Mouse (Mus musculus) kidney, postnatal 25 days (tissue): ENCODE measurements at regions not wholly inside any gene's neighbourhood (a gene's known extent, or its start where the extent isn't known, plus 50 kb on each side); places are given as distances from the start of the nearest gene placed in this dataset.
A peak's percentile ranks its signal among the peaks of the same experiment; 100 is the strongest.

Experiments
- DNase-seq, 2 experiments: peaks; one replicate each; pipeline ENCODE4 v3.0.0; 2021; ENCODE audit warnings: mixed read lengths in 2 of 2

GRCm38 (mm10) chrX:99286876-99287275 lies 150.9 kb downstream of the Efnb1 start:
- no peak for DNase-seq

- peak; percentile 56 to 70 for DNase-seq
These were observed 149.7 kb downstream of the Efnb1 start for GRCm38 (mm10) chrX:99285611-99286010.

- DNase-seq: no peak
These were observed 145.1 kb downstream of the Efnb1 start for GRCm38 (mm10) chrX:99280991-99281390.

GRCm38 (mm10) chrX:99280543-99280942 lies 144.6 kb downstream of the Efnb1 start:
- DNase-seq: no peak

DNA sequence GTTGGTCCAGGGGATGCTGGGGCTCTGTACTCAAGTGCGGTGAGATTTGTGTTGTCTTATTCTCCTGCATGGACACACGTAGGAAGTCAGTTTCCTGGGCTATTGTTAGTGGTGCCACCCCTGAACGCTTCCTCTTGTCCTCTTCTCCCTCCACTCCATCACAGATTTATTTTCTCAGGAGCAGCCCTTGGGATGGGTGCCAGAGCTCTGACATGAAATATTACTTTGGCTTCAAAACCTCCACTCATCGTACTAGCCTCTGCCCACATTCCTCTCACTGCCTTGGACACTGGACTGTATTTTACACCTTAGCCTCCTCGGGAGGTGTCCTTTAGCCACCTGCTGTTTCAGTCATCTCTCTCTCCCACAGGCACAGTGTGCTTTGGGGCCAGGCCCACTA lies 139.6 kb downstream of the Efnb1 start:
- DNase-seq: peak; percentile 22 to 52

GRCm38 (mm10) chrX:99271908-99272307 lies 136.0 kb downstream of the Efnb1 start:
- DNase-seq: no peak

GRCm38 (mm10) chrX:99249038-99249607 lies 113.2 kb downstream of the Efnb1 start:
- no peak for DNase-seq

- no peak for DNase-seq
These were observed 112.3 kb downstream of the Efnb1 start for GRCm38 (mm10) chrX:99248181-99248580.

GRCm38 (mm10) chrX:99246704-99247103 lies 110.8 kb downstream of the Efnb1 start:
- DNase-seq: no peak

GRCm38 (mm10) chrX:99246051-99246450 lies 110.1 kb downstream of the Efnb1 start:
- no peak for DNase-seq

DNA sequence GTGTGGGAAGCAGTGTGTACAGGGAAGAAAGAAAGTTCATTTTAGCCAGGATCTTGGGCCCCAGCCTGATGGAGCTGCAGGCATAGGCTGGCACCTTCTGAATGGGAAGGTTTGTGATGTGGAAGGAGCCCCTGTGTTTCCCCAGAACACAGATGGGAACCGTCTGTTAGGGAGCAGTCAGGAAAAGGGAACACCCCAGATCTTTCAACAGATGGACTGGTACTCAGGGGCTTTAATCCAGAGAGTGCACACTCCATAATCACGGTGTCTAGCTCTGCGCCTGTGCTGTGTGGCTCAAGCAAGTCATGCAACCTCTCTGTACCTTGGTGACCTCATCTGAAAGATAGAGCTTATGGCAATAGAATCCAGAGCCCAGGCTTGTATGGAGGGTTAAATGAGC lies 109.6 kb downstream of the Efnb1 start:
- no peak for DNase-seq

- no peak for DNase-seq
These were observed 107.3 kb downstream of the Efnb1 start for GRCm38 (mm10) chrX:99243251-99243650.

DNA sequence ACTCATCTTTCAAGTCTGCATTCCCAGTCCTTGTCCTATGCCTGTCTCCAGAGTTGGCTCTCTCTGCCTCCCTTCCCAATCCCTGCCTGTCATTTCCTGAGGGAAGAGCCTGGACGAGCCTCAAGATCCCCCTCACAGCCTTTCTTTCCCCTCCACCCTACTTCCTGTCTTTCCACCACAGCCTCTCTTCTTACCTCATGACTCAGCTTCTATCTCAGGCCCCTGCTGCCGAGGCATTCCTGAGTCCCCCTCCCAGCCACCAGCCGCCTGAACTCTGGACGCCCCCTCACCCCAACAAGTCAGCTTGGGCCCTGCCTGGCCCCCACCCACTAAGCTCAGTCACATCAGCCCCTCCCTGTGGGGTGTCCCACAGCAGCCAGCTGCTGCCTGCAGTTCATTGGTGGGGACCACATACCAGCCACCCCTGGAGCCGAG lies 105.8 kb downstream of the Efnb1 start:
- peak in 1 of 2 experiments; percentile 9 for DNase-seq

DNA sequence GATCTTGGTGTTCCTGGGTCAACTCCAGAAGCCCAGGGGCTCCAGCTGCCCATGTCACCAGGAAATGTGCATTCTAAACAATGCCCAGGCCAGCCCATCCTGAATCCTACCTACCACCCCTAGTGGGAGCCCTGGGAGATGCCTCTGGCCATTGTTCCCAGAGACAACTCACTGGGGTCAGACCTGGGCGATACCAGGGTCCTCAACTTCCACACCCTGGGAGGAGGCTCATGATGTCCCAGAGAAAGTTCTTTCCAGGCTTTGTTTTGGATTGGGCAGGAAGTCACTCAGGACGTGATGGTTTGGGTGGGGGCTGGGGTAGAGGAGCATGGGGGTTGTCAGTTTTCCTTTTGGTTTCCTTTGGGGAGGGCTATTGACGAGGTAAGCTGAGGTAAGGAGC lies 97.1 kb downstream of the Efnb1 start:
- DNase-seq: peak; percentile 21 to 70

- DNase-seq: no peak
These were observed 96.4 kb downstream of the Efnb1 start for GRCm38 (mm10) chrX:99232331-99232730.

DNA sequence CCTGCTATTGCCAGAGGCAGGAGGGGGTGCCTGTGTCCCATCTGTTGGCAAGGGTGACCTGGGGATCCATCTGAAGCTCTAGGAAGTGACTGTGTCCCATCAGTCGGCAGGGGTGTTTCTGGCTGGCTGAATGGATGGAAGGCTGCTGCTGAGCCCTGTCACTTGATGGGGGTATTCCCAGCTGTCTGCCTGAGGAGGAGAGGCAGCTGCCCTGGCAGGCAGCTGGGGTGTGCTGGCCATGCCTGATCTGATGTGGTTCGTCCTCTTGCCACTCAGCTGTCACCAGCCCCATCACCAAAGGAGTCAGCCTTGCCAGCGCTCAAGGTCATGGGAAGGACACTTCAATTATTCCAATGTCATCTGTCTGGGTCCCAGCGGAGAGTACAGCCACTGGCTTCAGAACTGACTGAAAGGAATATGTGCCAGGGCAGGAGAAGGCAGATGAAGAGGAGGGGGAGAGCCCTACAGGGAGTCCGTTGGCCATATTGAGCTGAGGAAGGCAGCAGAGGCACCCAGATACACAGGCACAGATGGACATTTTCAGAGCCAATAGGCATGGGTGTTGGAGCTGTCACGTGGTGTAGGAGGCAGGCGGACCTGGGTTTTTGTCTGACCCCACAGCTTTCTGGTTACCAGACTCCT lies 89.3 kb downstream of the Efnb1 start:
- DNase-seq: no peak

GRCm38 (mm10) chrX:99222017-99222416 lies 86.1 kb downstream of the Efnb1 start:
- DNase-seq: no peak

DNA sequence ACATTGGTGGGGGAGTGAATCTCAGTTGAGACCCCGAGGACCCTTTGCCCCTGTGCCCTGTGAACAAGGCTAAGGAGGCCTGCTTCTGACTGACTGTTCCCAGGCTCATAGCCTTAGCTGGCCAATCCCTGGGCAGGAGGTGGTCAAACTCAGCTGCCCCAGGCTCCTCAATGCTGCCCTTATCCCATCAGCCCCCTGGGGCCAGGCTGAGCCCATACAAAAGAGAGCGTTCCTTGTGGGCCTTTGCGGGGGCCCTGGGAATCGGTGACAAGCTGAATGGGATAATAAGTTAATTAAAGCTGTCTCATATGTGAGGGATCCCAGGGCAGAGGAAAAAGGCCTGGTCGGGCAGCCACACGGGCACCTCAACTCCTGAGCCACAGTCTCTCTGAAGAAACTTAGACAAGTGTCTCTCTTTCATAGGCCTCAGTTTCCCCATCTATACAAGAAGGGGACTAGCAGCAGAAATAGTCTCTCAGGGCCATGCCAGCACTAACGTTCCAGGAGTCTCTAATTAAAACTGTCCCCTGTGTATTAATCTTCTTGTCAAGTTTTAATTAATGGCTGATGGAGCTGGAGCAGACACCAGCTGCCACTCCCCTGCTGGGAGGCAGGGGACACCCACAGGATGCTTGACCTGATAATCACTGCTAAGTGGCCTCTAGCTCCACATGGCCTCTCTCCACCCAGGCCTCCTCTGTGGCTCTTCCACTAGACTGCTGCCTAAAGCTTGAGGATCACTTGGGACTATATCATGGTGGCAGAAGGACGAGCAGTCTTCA lies 84.9 kb downstream of the Efnb1 start:
- no peak for DNase-seq

- no peak for DNase-seq
These were observed 82.3 kb downstream of the Efnb1 start for GRCm38 (mm10) chrX:99218213-99218612.

DNA sequence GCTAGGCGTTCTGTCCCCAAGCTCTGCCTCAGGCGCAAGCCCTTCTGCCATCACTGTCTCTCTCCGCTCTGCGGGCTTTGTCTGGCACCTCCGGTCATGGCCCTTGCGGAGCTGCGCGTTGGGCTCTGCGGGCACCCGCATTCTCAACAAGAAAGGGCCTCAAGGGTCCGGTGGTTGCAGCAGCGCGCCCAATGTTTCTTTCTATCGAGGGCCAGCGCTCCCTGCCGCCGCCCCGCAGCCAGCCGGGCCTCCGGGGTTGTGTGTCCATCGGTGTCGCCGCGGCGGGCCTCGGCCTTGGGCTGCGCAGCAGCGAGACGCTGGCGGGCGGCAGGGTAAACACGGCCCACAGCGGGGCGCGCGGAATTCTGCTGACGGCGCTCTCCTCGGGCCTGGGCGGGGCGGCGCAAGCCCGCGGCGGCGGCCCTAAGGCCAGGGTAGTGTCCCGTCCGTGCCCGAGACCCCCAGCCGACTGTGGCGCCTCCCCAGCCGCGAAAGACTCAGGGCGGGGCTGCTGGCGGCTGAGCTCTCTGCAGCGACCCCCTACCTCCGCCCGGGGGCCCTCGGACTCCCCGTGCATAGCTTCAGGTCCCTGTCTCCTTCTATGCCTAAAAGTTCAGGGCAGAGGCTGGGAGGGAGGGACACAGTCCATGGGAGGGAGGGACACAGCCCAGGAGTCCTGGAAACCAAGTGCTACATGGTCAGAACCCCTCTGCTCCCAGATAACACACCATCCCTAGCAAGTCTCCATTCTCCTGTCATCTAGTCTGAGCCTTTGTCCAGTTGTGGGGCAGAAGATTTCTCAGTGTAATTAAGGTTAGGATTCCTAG lies 80.9 kb downstream of the Efnb1 start:
- peak; percentile 60 to 70 for DNase-seq

GRCm38 (mm10) chrX:99215931-99216330 lies 80.0 kb downstream of the Efnb1 start:
- no peak for DNase-seq

- no peak for DNase-seq
These were observed 79.2 kb downstream of the Efnb1 start for GRCm38 (mm10) chrX:99215111-99215510.

DNA sequence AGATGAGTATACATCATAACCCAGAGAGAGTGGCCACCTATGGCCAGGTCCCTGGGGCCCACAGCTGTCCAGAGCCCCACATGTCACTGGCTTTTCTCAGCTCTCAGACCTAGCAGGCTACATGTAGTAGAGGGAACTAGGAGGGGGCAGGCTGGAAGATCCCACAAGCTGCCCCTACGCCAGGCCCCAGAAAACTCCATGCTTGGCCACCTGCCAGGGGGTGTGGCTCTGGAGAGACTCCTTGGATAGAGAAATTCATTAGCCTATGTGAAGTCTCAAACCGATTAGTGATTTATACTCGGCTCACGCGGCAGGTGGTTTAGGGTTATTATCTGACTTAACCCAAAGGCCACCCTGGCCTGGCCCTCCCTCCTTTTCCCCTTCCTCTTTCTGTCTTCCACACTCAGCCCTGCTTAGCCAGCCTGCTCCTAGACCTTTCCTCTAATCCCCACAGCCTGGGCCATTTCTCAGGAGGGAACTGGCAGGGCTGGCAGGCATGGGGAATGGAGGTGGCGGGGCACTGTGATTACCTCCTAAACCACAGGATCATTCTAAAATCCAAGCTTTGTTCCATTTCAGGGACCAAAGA lies 77.7 kb downstream of the Efnb1 start:
- no peak for DNase-seq
